In the genomic region with DNA sequence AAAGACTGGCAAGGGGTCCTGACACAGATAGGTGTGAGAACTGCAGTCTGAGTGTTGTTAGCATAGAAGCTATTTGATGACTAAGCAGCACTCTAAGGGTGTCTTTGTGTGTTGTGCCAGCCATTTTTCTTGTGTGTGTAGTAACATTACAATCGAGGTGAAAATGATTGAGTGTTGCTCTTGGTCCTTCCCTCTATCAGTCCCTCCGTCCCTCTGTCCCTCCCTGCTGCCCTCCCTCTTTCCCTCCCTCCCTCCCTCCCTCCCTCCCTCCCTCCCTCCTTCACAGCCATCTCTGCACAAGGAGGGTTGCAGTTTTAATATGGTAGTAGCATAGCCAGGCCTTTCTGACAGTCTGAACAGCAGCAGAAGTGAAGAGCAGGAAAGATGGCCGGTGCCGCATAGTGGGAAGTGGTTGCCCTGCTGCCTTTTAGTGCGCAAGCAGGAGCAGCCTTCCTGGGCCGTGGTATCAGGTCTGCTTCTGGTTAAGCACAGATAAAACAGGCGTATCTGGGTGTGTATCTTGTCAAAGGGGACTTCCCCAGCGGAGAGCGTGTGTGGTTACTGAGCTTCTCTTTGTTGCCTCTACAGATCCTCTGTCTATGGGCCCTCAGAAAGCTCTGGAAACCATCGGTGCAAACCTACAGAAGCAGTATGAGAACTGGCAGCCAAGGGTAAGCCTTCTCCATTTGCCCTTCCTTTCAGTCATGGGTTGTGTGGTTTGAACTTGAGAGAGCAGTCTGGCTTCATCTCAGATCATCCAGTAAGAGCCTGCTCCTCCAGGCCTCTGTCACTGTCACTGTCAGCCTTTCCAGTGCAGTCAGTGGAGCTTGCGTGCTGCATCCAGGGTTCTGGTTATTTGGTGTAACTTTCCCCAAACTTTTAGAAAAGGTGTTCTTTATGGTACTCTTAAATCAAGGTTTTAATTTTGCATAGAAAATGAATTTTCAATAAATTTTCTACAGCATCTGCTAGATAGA, we compare ENCODE assay signal across 11 mouse cellular contexts.
DNase-seq lines count a peak whose midpoint lies in the region; ATAC-seq and TF ChIP-seq lines count a peak whose summit lies in the region.
"Had no signal": no experiment of that assay in that cellular context is flagged by ENCODE, and none has a peak within 500 bp of the region (broad histone marks: within the 10 kb centered on the region; RNA-seq: fewer than 3 reads in every experiment).

No protein-coding gene starts in this region.

- no peak overlapping the region for H3K4me3 ChIP-seq in lung, embryonic 14.5 days (ENCODE audit: low read depth, low read length)
- no peak overlapping the region for H3K4me3 ChIP-seq in lung, postnatal 0 days (ENCODE audit: low read depth, low read length)
- peak overlapping the region; percentile 57 for H3K4me3 ChIP-seq in liver, embryonic 13.5 days (replicated peaks)
- H3K4me3 ChIP-seq: forebrain, embryonic 15.5 days had no signal

- H3K36me3 ChIP-seq in lung, embryonic 14.5 days (ENCODE audit: insufficient read depth) = no peaks in the 10 kb centered on the region
- H3K36me3 ChIP-seq in lung, postnatal 0 days (ENCODE audit: insufficient read depth, low read length) = no peaks in the 10 kb centered on the region
- 0 out of 2 replicates have a peak, but pooled peaks cover 9% of the 10 kb centered on the region for H3K36me3 ChIP-seq in liver, embryonic 13.5 days
- H3K36me3 ChIP-seq: forebrain, embryonic 15.5 days had no signal

- H3K9ac ChIP-seq in lung, embryonic 14.5 days = peak overlapping the region; percentile 22; the same call in 1 of the 2 replicates
- H3K9ac ChIP-seq in lung, postnatal 0 days (replicated peaks; ENCODE audit: low read depth) = no peak overlapping the region
- H3K9ac ChIP-seq in liver, embryonic 13.5 days = peak overlapping the region; percentile 70
- H3K9ac ChIP-seq: forebrain, embryonic 15.5 days had no signal

- no peak overlapping the region for H3K27ac ChIP-seq in lung, embryonic 14.5 days (ENCODE audit: low read depth)
- no peak overlapping the region for H3K27ac ChIP-seq in lung, postnatal 0 days (ENCODE audit: low read length)
- H3K27ac ChIP-seq in liver, embryonic 13.5 days = peak overlapping the region; percentile 89
- H3K27ac ChIP-seq: forebrain, embryonic 15.5 days had no signal

- H3K27me3 ChIP-seq in lung, embryonic 14.5 days (ENCODE audit: insufficient read depth, low read length) = no peaks in the 10 kb centered on the region
- H3K27me3 ChIP-seq in lung, postnatal 0 days (replicated peaks; ENCODE audit: insufficient read depth, low read length) = no peaks in the 10 kb centered on the region
- H3K27me3 ChIP-seq in liver, embryonic 13.5 days = no peaks in the 10 kb centered on the region
- H3K27me3 ChIP-seq: forebrain, embryonic 15.5 days; Patski had no signal

- 56% methylated on average over 11 of the region's 11 CpGs for WGBS in lung, embryonic 14.5 days
- WGBS in lung, postnatal 0 days = 68% methylated on average over 11 of the region's 11 CpGs
- WGBS in liver, embryonic 13.5 days (ENCODE audit: insufficient replicate concordance) = 11% methylated on average over 11 of the region's 11 CpGs

- H3K4me1 ChIP-seq in lung, embryonic 14.5 days (ENCODE audit: insufficient read depth) = no peaks in the 10 kb centered on the region
- H3K4me1 ChIP-seq in lung, postnatal 0 days (ENCODE audit: insufficient read depth, low read depth, low read length) = no peaks in the 10 kb centered on the region; the same call in 1 of the 2 replicates
- peaks cover 74% of the 10 kb centered on the region for H3K4me1 ChIP-seq in liver, embryonic 13.5 days (replicated peaks)

- TF ChIP-seq CTCF in lung, embryonic 14.5 days (IDR thresholded peaks at IDR 0.05; ENCODE audit: low read depth) = no peak
- TF ChIP-seq CTCF in lung, postnatal 0 days (IDR thresholded peaks at IDR 0.05) = no peak

- ATAC-seq in lung, embryonic 14.5 days (ENCODE audit: insufficient read depth) = no peak
- ATAC-seq in lung, postnatal 0 days = no peak
- ATAC-seq in liver, embryonic 13.5 days (ENCODE audit: low read depth) = peak; percentile 96
- ATAC-seq: forebrain, embryonic 15.5 days; Patski had no signal

- DNase-seq in lung, embryonic 14.5 days = no peak
- DNase-seq in lung, postnatal 0 days (ENCODE audit: low spot score) = no peak
- peak; percentile 92 for DNase-seq in T-cell, adult 2 months (ENCODE audit: low spot score)
- DNase-seq in liver, embryonic 13.5 days = peak; percentile 69
- DNase-seq in thymus, adult 18-20 months = peak; percentile 39 to 63
- no peak for DNase-seq in retina, postnatal 1 day
- DNase-seq in adrenal gland, adult 18-20 months (ENCODE audit: low spot score in 2 of 2) = no peak
- no peak for DNase-seq in layer of hippocampus, postnatal 25 days (ENCODE audit: extremely low spot score in 1 of 2, low spot score in 1 of 2)
- DNase-seq: cerebellum, adult 9-11 months had no signal

- H3K4me2 ChIP-seq in lung, embryonic 14.5 days = no peak overlapping the region
- H3K4me2 ChIP-seq in lung, postnatal 0 days (replicated peaks; ENCODE audit: low read depth, low read length) = no peak overlapping the region
- H3K4me2 ChIP-seq in liver, embryonic 13.5 days = peak overlapping the region; percentile 67
- H3K4me2 ChIP-seq: forebrain, embryonic 15.5 days had no signal

- no peak for TF ChIP-seq EP300 in lung, postnatal 0 days (IDR thresholded peaks at IDR 0.05)

- H3K9me3 ChIP-seq in lung, embryonic 14.5 days (ENCODE audit: low read depth, low read length) = no peaks in the 10 kb centered on the region
- no peaks in the 10 kb centered on the region for H3K9me3 ChIP-seq in lung, postnatal 0 days (ENCODE audit: low read length)
- no peaks in the 10 kb centered on the region for H3K9me3 ChIP-seq in liver, embryonic 13.5 days (replicated peaks)
- H3K9me3 ChIP-seq: forebrain, embryonic 15.5 days had no signal

Comparison
In these comparisons a context has a peak if more than half of its experiments do, and no peak if none do; other contexts are left out.
1. DNase-seq: peak in T-cell, adult 2 months (single experiment), liver, embryonic 13.5 days (single experiment) and thymus, adult 18-20 months (2 of 2); none in lung, embryonic 14.5 days (single experiment), lung, postnatal 0 days (single experiment), retina, postnatal 1 day (single experiment), adrenal gland, adult 18-20 months (0 of 2) and layer of hippocampus, postnatal 25 days (0 of 2).